ENCODE assay signal across 8 mouse cellular contexts in genomic region chr10:81416581-81417226, GRCm38 (mm10). TPM values are rescaled to one million over a fixed set of nuclear protein-coding genes. Genes with fewer than 3 reads are reported as not detected.
DNase-seq lines count a peak whose midpoint lies in the region; ATAC-seq and TF ChIP-seq lines count a peak whose summit lies in the region.

No protein-coding gene starts in this region.

- peak overlapping the region; percentile 35 for H3K4me3 ChIP-seq in forebrain, embryonic 12.5 days (replicated peaks)
- peak overlapping the region; percentile 31 to 32 for H3K4me3 ChIP-seq in heart, embryonic 14.5 days (ENCODE audit: control insufficient read depth in 1 of 2, insufficient read depth in 1 of 2, low read depth in 1 of 2, low read length in 2 of 2)
- no peak overlapping the region for H3K4me3 ChIP-seq in kidney, postnatal 0 days (replicated peaks; ENCODE audit: low read depth, low read length)
- peak overlapping the region; percentile 44 for H3K4me3 ChIP-seq in liver, embryonic 12.5 days

- under 1% methylated on average over 17 of the region's 26 CpGs for WGBS in forebrain, embryonic 12.5 days
- WGBS in heart, embryonic 14.5 days: 4% methylated on average over 23 of the region's 26 CpGs
- 7% methylated on average over 24 of the region's 26 CpGs for WGBS in kidney, postnatal 0 days
- WGBS in liver, embryonic 12.5 days (ENCODE audit: insufficient replicate concordance): 3% methylated on average over 26 of the region's 26 CpGs

- DNase-seq in 3134 (ENCODE audit: extremely low read depth, insufficient read length, low spot score): peak; percentile 95
- peak; percentile 84 for DNase-seq in kidney, postnatal 0 days (ENCODE audit: low spot score)
- peak; percentile 76 for DNase-seq in neural tube, embryonic 10.5 days (ENCODE audit: extremely low spot score, low spot score)
- DNase-seq in thymus, postnatal 4 days: peak; percentile 62

- no peaks in the 10 kb centered on the region for H3K9me3 ChIP-seq in forebrain, embryonic 12.5 days
- H3K9me3 ChIP-seq in heart, embryonic 14.5 days (ENCODE audit: control insufficient read depth, low read length): no peaks in the 10 kb centered on the region
- no peaks in the 10 kb centered on the region for H3K9me3 ChIP-seq in kidney, postnatal 0 days (replicated peaks; ENCODE audit: low read length)
- H3K9me3 ChIP-seq in liver, embryonic 12.5 days (replicated peaks): no peaks in the 10 kb centered on the region

- peak overlapping the region; percentile 65 for H3K9ac ChIP-seq in forebrain, embryonic 12.5 days
- H3K9ac ChIP-seq in heart, embryonic 14.5 days (ENCODE audit: low read length): peak overlapping the region; percentile 68
- H3K9ac ChIP-seq in kidney, postnatal 0 days (ENCODE audit: low read depth, low read length): peak overlapping the region; percentile 23; the same call in 1 of the 2 replicates
- H3K9ac ChIP-seq in liver, embryonic 12.5 days: peak overlapping the region; percentile 49; the same call in 1 of the 2 replicates

- H3K36me3 ChIP-seq in forebrain, embryonic 12.5 days (replicated peaks): 0 out of 2 replicates have a peak, but pooled peaks cover 6% of the 10 kb centered on the region
- peaks cover 42% of the 10 kb centered on the region for H3K36me3 ChIP-seq in heart, embryonic 14.5 days (ENCODE audit: control insufficient read depth, insufficient read depth, low read length)
- peaks cover 15% of the 10 kb centered on the region; the same call in 1 of the 2 replicates for H3K36me3 ChIP-seq in kidney, postnatal 0 days (ENCODE audit: insufficient read depth, low read length)
- H3K36me3 ChIP-seq in liver, embryonic 12.5 days: peaks cover 8% of the 10 kb centered on the region; the same call in 1 of the 2 replicates

- ATAC-seq in cerebellum, adult (ENCODE audit: insufficient number of reproducible peaks, low FRiP score, low TSS enrichment): peak; percentile 45; the same call in 1 of the 2 replicates
- ATAC-seq in forebrain, embryonic 12.5 days (ENCODE audit: low FRiP score): peak; percentile 74
- peak; percentile 34 for ATAC-seq in heart, embryonic 14.5 days (ENCODE audit: insufficient number of reproducible peaks, insufficient read depth, low FRiP score, low read depth)
- ATAC-seq in kidney, postnatal 0 days (replicated peaks; ENCODE audit: low FRiP score, low read depth): peak; percentile 64
- peak; percentile 32 for ATAC-seq in liver, embryonic 12.5 days

- H3K27ac ChIP-seq in forebrain, embryonic 12.5 days: peak overlapping the region; percentile 80
- H3K27ac ChIP-seq in heart, embryonic 14.5 days (replicated peaks in 1 of 2; ENCODE audit: control insufficient read depth in 1 of 2, insufficient read depth in 1 of 2, low read depth in 2 of 2, low read length in 2 of 2): peak overlapping the region in 1 of 2 experiments; percentile 59; a peak in 2 of 4 replicates
- H3K27ac ChIP-seq in kidney, postnatal 0 days: peak overlapping the region; percentile 70
- H3K27ac ChIP-seq in liver, embryonic 12.5 days: no peak overlapping the region

- H3K4me2 ChIP-seq in forebrain, embryonic 12.5 days: peak overlapping the region; percentile 64
- peak overlapping the region; percentile 73 for H3K4me2 ChIP-seq in heart, embryonic 14.5 days (ENCODE audit: low read length)
- H3K4me2 ChIP-seq in kidney, postnatal 0 days (ENCODE audit: low read length): peak overlapping the region; percentile 52
- peak overlapping the region; percentile 73 for H3K4me2 ChIP-seq in liver, embryonic 12.5 days

- H3K4me1 ChIP-seq in forebrain, embryonic 12.5 days: peaks cover 68% of the 10 kb centered on the region
- peaks cover 53 to 71% of the 10 kb centered on the region in 2 experiments for H3K4me1 ChIP-seq in heart, embryonic 14.5 days (ENCODE audit: control insufficient read depth in 2 of 2, insufficient read depth in 2 of 2, low read length in 2 of 2)
- peaks cover 48% of the 10 kb centered on the region for H3K4me1 ChIP-seq in kidney, postnatal 0 days (replicated peaks; ENCODE audit: insufficient read depth, low read length)
- H3K4me1 ChIP-seq in liver, embryonic 12.5 days: peaks cover 72% of the 10 kb centered on the region

- peaks cover 11% of the 10 kb centered on the region; the same call in 1 of the 2 replicates for H3K27me3 ChIP-seq in forebrain, embryonic 12.5 days
- no peaks in the 10 kb centered on the region for H3K27me3 ChIP-seq in heart, embryonic 14.5 days (ENCODE audit: control insufficient read depth, insufficient read depth, low read length)
- H3K27me3 ChIP-seq in kidney, postnatal 0 days (ENCODE audit: insufficient read depth, low read length): no peaks in the 10 kb centered on the region
- H3K27me3 ChIP-seq in liver, embryonic 12.5 days (replicated peaks): peaks cover 48% of the 10 kb centered on the region

- TF ChIP-seq CTCF in kidney, postnatal 0 days (IDR thresholded peaks at IDR 0.05; ENCODE audit: low read depth): peak; percentile 64

RNA-seq across cellular contexts. Expression of gene Smim24, which starts 23.9 kb away (rescaled TPM):
- 1.8 and 2.6 TPM in 2 replicates for polyA plus RNA-seq in forebrain, embryonic 12.5 days (2016; fragmentation: Nextera tagmentation; extraction: Ambion mirVana)
- polyA plus RNA-seq in heart, embryonic 14.5 days (2014; fragmentation: Nextera tagmentation; extraction: Ambion mirVana): 3.8 and 4.7 TPM in 2 replicates
- polyA plus RNA-seq in kidney, postnatal 0 days (2015; fragmentation: Nextera tagmentation; extraction: Ambion mirVana): 62.4 and 68.6 TPM in 2 replicates
- polyA plus RNA-seq in liver, embryonic 12.5 days (2016; fragmentation: Nextera tagmentation; extraction: Ambion mirVana): 1.8 TPM in 2 replicates

RNA-seq across cellular contexts. Expression of gene Gm48552, which starts 27.9 kb away (rescaled TPM):
- 1.4 and 2.1 TPM in 2 replicates for polyA plus RNA-seq in forebrain, embryonic 12.5 days (2016; fragmentation: Nextera tagmentation; extraction: Ambion mirVana)
- 1.0 TPM in 2 replicates for polyA plus RNA-seq in heart, embryonic 14.5 days (2014; fragmentation: Nextera tagmentation; extraction: Ambion mirVana)
- 0.82 and 1.9 TPM in 2 replicates for polyA plus RNA-seq in kidney, postnatal 0 days (2015; fragmentation: Nextera tagmentation; extraction: Ambion mirVana)
- 0.71 and 0.98 TPM in 2 replicates for polyA plus RNA-seq in liver, embryonic 12.5 days (2016; fragmentation: Nextera tagmentation; extraction: Ambion mirVana)

RNA-seq across cellular contexts. Expression of gene Gm48551, which starts 32.4 kb away (rescaled TPM):
- polyA plus RNA-seq in forebrain, embryonic 12.5 days (2016; fragmentation: Nextera tagmentation; extraction: Ambion mirVana): 4.2 and 4.6 TPM in 2 replicates
- 1.7 and 2.0 TPM in 2 replicates for polyA plus RNA-seq in heart, embryonic 14.5 days (2014; fragmentation: Nextera tagmentation; extraction: Ambion mirVana)
- 1.9 and 2.1 TPM in 2 replicates for polyA plus RNA-seq in kidney, postnatal 0 days (2015; fragmentation: Nextera tagmentation; extraction: Ambion mirVana)
- polyA plus RNA-seq in liver, embryonic 12.5 days (2016; fragmentation: Nextera tagmentation; extraction: Ambion mirVana): 0.68 and 1.2 TPM in 2 replicates

RNA-seq across cellular contexts. Expression of gene Dohh, which starts 32.5 kb away (rescaled TPM):
- 68.1 and 68.5 TPM in 2 replicates for polyA plus RNA-seq in forebrain, embryonic 12.5 days (2016; fragmentation: Nextera tagmentation; extraction: Ambion mirVana)
- 52.6 and 53.5 TPM in 2 replicates for polyA plus RNA-seq in heart, embryonic 14.5 days (2014; fragmentation: Nextera tagmentation; extraction: Ambion mirVana)
- polyA plus RNA-seq in kidney, postnatal 0 days (2015; fragmentation: Nextera tagmentation; extraction: Ambion mirVana): 74.3 and 80.6 TPM in 2 replicates
- 70.0 and 74.5 TPM in 2 replicates for polyA plus RNA-seq in liver, embryonic 12.5 days (2016; fragmentation: Nextera tagmentation; extraction: Ambion mirVana)

RNA-seq across cellular contexts. Expression of gene Fzr1, which starts 38.4 kb away (rescaled TPM):
- polyA plus RNA-seq in forebrain, embryonic 12.5 days (2016; fragmentation: Nextera tagmentation; extraction: Ambion mirVana): 145 and 148 TPM in 2 replicates
- polyA plus RNA-seq in heart, embryonic 14.5 days (2014; fragmentation: Nextera tagmentation; extraction: Ambion mirVana): 64.6 and 67.0 TPM in 2 replicates
- 67.5 and 70.6 TPM in 2 replicates for polyA plus RNA-seq in kidney, postnatal 0 days (2015; fragmentation: Nextera tagmentation; extraction: Ambion mirVana)
- polyA plus RNA-seq in liver, embryonic 12.5 days (2016; fragmentation: Nextera tagmentation; extraction: Ambion mirVana): 93.8 and 100 TPM in 2 replicates

Comparison
In these comparisons a context has a peak if more than half of its experiments do, and no peak if none do; other contexts are left out.
1. RNA of gene Smim24, which starts 23.9 kb away (polyA plus RNA-seq): 62.4 to 68.6 TPM in kidney, postnatal 0 days; 3.8 to 4.7 TPM in heart, embryonic 14.5 days, 1.8 to 2.6 TPM in forebrain, embryonic 12.5 days and 1.8 TPM in liver, embryonic 12.5 days; every median in the first group is over 10 times any median in the second.
2. Peak in every context shown above with its lines, with median percentiles within 50 percentile points of each other: DNase-seq, ATAC-seq, H3K4me2 ChIP-seq and H3K9ac ChIP-seq.